Mouse (Mus musculus): ENCODE results near the gene Tmem255a. TPM values are rescaled to one million over a fixed set of nuclear protein-coding genes. Genes with fewer than 3 reads are reported as not detected.

The Tmem255a gene
- polyA plus RNA-seq, 1 experiment from 2014 or later: 12.5 TPM

Small RNA genes lying within 50 kb of the gene (microRNA-seq; reads per million reads assigned to microRNA genes)
- not detected for gene Mir3110

Other genes starting within 250 kb of the Tmem255a start
- gene Btg1-ps1, start 233.6 kb downstream of the Tmem255a start, polyA plus RNA-seq (2015; fragmentation: Nextera tagmentation; extraction: Ambion mirVana): not detected in 2 replicates
- gene Btg1-ps2, start 209.3 kb downstream of the Tmem255a start, polyA plus RNA-seq (2015; fragmentation: Nextera tagmentation; extraction: Ambion mirVana): not detected in 2 replicates
- not detected in 2 replicates for gene Rhox10, start 186.0 kb downstream of the Tmem255a start, polyA plus RNA-seq (2015; fragmentation: Nextera tagmentation; extraction: Ambion mirVana)
- not detected in 2 replicates for gene Rhox11, start 167.3 kb downstream of the Tmem255a start, polyA plus RNA-seq (2015; fragmentation: Nextera tagmentation; extraction: Ambion mirVana)
- not detected in 2 replicates for gene Rhox12, start 141.5 kb downstream of the Tmem255a start, polyA plus RNA-seq (2015; fragmentation: Nextera tagmentation; extraction: Ambion mirVana)
- not detected in 2 replicates for gene Rhox13, start 131.2 kb downstream of the Tmem255a start, polyA plus RNA-seq (2015; fragmentation: Nextera tagmentation; extraction: Ambion mirVana)
- gene Zbtb33, start 62.6 kb downstream of the Tmem255a start, polyA plus RNA-seq (2015; fragmentation: Nextera tagmentation; extraction: Ambion mirVana): 5.1 and 5.4 TPM in 2 replicates
- not detected in 2 replicates for gene Atp1b4, start 63.7 kb upstream of the Tmem255a start, polyA plus RNA-seq (2015; fragmentation: Nextera tagmentation; extraction: Ambion mirVana)
- gene Lamp2, start 204.0 kb upstream of the Tmem255a start, polyA plus RNA-seq (2015; fragmentation: Nextera tagmentation; extraction: Ambion mirVana): 48.0 and 49.6 TPM in 2 replicates

Measured in forebrain, embryonic 13.5 days (tissue).